In the genomic region with DNA sequence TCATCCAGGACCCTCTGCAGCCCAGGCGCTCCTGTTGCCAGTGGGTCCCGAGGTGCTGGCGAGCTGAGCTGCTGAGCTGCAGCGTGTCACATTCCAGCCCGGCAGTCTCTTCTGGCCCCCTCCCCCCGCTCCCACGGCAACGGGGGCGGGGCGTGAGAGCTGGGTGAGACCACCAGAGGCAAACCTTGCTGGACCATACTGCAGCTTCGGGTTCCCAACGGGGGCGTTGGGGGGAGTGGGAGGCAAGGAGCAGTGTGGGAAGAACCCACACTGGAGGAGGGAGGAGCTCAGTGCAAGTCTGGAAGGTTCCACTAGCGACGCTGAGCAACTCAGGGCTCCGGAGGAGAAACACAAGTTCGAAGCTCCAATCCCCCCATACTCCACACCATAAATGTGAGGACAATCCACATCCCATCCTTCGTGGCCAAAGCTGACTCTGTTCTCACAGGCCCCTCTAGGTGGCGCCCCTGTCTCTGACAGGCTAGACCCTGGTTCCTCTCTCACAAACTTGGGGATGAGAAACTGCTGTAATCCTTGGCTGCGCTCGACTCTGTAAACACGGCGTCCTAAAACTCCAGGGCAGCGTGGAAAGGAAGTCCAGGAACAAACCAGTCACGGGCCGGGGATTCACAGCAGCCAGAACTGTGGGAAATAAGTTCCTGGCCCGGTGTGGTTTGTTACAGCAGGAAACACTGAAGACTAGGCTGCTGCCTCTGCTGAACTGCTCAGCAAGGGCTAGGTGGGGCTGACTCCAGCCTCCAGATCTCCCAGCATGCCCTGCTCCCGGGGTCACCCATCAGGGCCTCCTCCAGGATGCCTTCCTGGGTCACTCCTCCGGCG, we compare ENCODE assay signal across 8 mouse cellular contexts. TPM values are rescaled to one million over a fixed set of nuclear protein-coding genes. Genes with fewer than 3 reads are reported as not detected.
DNase-seq lines count a peak whose midpoint lies in the region; ATAC-seq and TF ChIP-seq lines count a peak whose summit lies in the region.

No protein-coding gene starts in this region.

- H3K9me3 ChIP-seq in hindbrain, embryonic 14.5 days (ENCODE audit: control insufficient read depth, low read length): no peaks in the 10 kb centered on the region

- POLR2A ChIA-PET in Patski (lab: Charles Lee): interaction anchor here (0.7 to 1.8 kb wide), 5 partner anchors 33 to 47 kb away, joined by 4 to 8 read pairs (median 5); partner anchors contain the start of gene Tmem211

- no peaks in the 10 kb centered on the region for H3K36me3 ChIP-seq in hindbrain, embryonic 14.5 days (replicated peaks; ENCODE audit: control insufficient read depth, insufficient read depth)

- peak overlapping the region; percentile 52 for H3K27ac ChIP-seq in hindbrain, embryonic 14.5 days

- CTCF ChIA-PET in Patski (lab: Charles Lee): interaction anchor here (0.6 to 3.5 kb wide), 21 partner anchors 10 to 90 kb away, joined by 3 to 36 read pairs (median 5); partner anchors contain the start of genes 2900026A02Rik and Tmem211

- no peaks in the 10 kb centered on the region for H3K27me3 ChIP-seq in Patski
- H3K27me3 ChIP-seq in hindbrain, embryonic 14.5 days (ENCODE audit: control insufficient read depth, insufficient read depth, low read length): no peaks in the 10 kb centered on the region

- H3K4me3 ChIP-seq in hindbrain, embryonic 14.5 days (replicated peaks; ENCODE audit: low read length): peak overlapping the region; percentile 16; the same call in 1 of the 2 replicates

- in situ Hi-C loops in Patski (cut with MboI; ENCODE audit: low pct_unique_long_range_greater_than_20kb): loop anchor here (5.0 kb wide), 1 partner anchor 42 kb away; the partner anchor contains the start of gene 2900026A02Rik

- peak; percentile 71 for DNase-seq in Patski (ENCODE audit: low read depth, low spot score)
- peak; percentile 84 for DNase-seq in cerebellum, postnatal 36 days
- peak; percentile 84 to 89 for DNase-seq in frontal cortex, postnatal 36 days (ENCODE audit: low spot score in 2 of 2)
- DNase-seq in hindbrain, embryonic 14.5 days (ENCODE audit: low spot score): peak; percentile 85
- DNase-seq in layer of hippocampus, postnatal 36 days: peak; percentile 81 to 84
- DNase-seq in lung, postnatal 25 days (ENCODE audit: low spot score): peak; percentile 92
- peak; percentile 93 for DNase-seq in retina, embryonic 14.5 days (ENCODE audit: low spot score)
- peak; percentile 82 to 84 for DNase-seq in urinary bladder, adult 18-20 months (ENCODE audit: low spot score in 2 of 2)

- ATAC-seq in Patski: peak; percentile 88
- ATAC-seq in hindbrain, embryonic 14.5 days (ENCODE audit: low FRiP score): peak; percentile 86; the same call in 1 of the 2 replicates

- TF ChIP-seq CTCF in Patski (IDR thresholded peaks at IDR 0.05): no peak

- H3K9ac ChIP-seq in hindbrain, embryonic 14.5 days: 0 out of 2 replicates have a peak overlapping the region, but pooled peaks have one; percentile 16

- H3K4me2 ChIP-seq in hindbrain, embryonic 14.5 days (replicated peaks): peak overlapping the region; percentile 45

- 3% methylated on average over 28 of the region's 30 CpGs for WGBS in hindbrain, embryonic 14.5 days

- H3K4me1 ChIP-seq in hindbrain, embryonic 14.5 days (replicated peaks; ENCODE audit: control insufficient read depth, insufficient read depth, low read length): 0 out of 2 replicates have a peak, but pooled peaks cover 5% of the 10 kb centered on the region

RNA-seq across cellular contexts. Expression of gene 2900026A02Rik, which starts 41.0 kb away (rescaled TPM):
- polyA plus RNA-seq in Patski (2021): 26.0 TPM
- polyA plus RNA-seq in hindbrain, embryonic 14.5 days (2014; fragmentation: Nextera tagmentation; extraction: Ambion mirVana): 2.5 and 2.6 TPM in 2 replicates
- total RNA-seq in layer of hippocampus, postnatal 36 days (2021): 10 to 100 TPM; 62.4 to 66.1 TPM

RNA-seq across cellular contexts. Expression of gene Tmem211, which starts 46.6 kb away (rescaled TPM):
- polyA plus RNA-seq in Patski (2021): not detected
- polyA plus RNA-seq in hindbrain, embryonic 14.5 days (2014; fragmentation: Nextera tagmentation; extraction: Ambion mirVana): not detected in 2 replicates
- not detected for total RNA-seq in layer of hippocampus, postnatal 36 days (2021)

Comparison
In these comparisons a context has a peak if more than half of its experiments do, and no peak if none do; other contexts are left out.
1. Peak in every context shown above with its lines: DNase-seq, ATAC-seq, H3K4me3 ChIP-seq and H3K27ac ChIP-seq.